ENCODE assay signal across 19 mouse cellular contexts in the genomic region with DNA sequence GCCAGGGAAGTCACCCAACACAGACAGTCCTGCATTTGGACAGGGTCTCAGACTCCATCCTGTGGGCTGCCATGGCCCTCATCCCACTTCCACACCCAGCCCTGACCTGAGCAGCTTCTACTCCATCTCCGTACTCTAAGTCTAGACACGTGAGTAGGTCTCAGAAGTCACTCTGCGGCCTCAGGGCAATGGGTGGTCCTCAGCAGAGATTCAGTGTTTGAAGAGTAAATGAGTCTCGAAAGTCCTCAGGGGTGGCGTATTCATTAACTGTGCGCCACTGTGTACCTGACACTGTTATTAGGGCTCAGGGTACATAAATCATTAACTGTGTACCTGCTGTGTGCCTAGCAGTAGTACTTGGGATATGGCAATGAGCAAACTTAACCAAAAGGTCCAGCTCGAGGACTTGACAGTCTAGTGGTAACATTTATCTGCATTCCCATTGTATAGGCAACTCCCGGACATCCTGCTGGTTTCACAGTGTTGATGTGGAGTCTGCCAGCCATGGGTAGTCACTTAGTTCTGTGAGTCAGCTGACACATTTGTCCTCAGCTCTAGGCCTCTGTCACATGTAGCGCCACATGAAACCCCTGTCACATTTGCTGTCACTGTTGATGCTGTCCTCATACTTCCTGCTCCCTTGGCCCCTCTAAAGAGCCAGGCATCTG. TPM values are rescaled to one million over a fixed set of nuclear protein-coding genes. Genes with fewer than 3 reads are reported as not detected.
DNase-seq lines count a peak whose midpoint lies in the region; ATAC-seq and TF ChIP-seq lines count a peak whose summit lies in the region.
"Had no signal": no experiment of that assay in that cellular context is flagged by ENCODE, and none has a peak within 500 bp of the region (broad histone marks: within the 10 kb centered on the region; RNA-seq: fewer than 3 reads in every experiment).

No protein-coding gene starts in this region.

- H3K4me3 ChIP-seq in gastrocnemius, adult 2 months = no peak overlapping the region
- no peak overlapping the region for H3K4me3 ChIP-seq in kidney, adult 2 months (ENCODE audit: insufficient read depth, low read depth, low read length)
- no peak overlapping the region for H3K4me3 ChIP-seq in lung, embryonic 16.5 days (ENCODE audit: low read length)
- no peak overlapping the region for H3K4me3 ChIP-seq in liver, postnatal 0 days (ENCODE audit: low read depth, low read length)
- H3K4me3 ChIP-seq: embryonic facial prominence, embryonic 15.5 days; hindbrain, embryonic 15.5 days; midbrain, embryonic 15.5 days; myocyte had no signal

- intact Hi-C loops in gastrocnemius, adult 2 months (cut with DNase I) = loop anchor here (10.0 kb wide), 1 partner anchor 55 kb away; no protein-coding TSS in a partner anchor

- peaks cover 21% of the 10 kb centered on the region for H3K4me1 ChIP-seq in kidney, adult 2 months (ENCODE audit: control insufficient read depth, insufficient read depth, low read length)
- no peaks in the 10 kb centered on the region; the same call in 1 of the 2 replicates for H3K4me1 ChIP-seq in lung, embryonic 16.5 days (replicated peaks; ENCODE audit: control insufficient read depth, insufficient read depth, low read length)
- peaks cover 3% of the 10 kb centered on the region; the same call in 1 of the 2 replicates for H3K4me1 ChIP-seq in liver, postnatal 0 days (ENCODE audit: insufficient read depth)
- H3K4me1 ChIP-seq: embryonic facial prominence, embryonic 15.5 days had no signal

- peak; percentile 32; the same call in 1 of the 2 replicates for ATAC-seq in lung, embryonic 16.5 days (ENCODE audit: low read depth)
- ATAC-seq in liver, postnatal 0 days = no peak
- ATAC-seq: intestine, postnatal 0 days; midbrain, embryonic 15.5 days had no signal

- no peak for TF ChIP-seq EP300 in liver, postnatal 0 days (IDR thresholded peaks at IDR 0.05; ENCODE audit: low read depth)

- no peak overlapping the region for H3K4me2 ChIP-seq in lung, embryonic 16.5 days (ENCODE audit: low read depth, low read length)
- H3K4me2 ChIP-seq in liver, postnatal 0 days (ENCODE audit: low read depth, low read length) = no peak overlapping the region
- H3K4me2 ChIP-seq: embryonic facial prominence, embryonic 15.5 days; hindbrain, embryonic 15.5 days; lung, embryonic 14.5 days; midbrain, embryonic 15.5 days had no signal

- 67% methylated on average over 9 of the region's 9 CpGs for WGBS in kidney, adult 2 months
- WGBS in lung, embryonic 16.5 days = 69% methylated on average over 9 of the region's 9 CpGs
- 67% methylated on average over 9 of the region's 9 CpGs for WGBS in liver, postnatal 0 days (ENCODE audit: insufficient replicate concordance)

- no peaks in the 10 kb centered on the region for H3K27me3 ChIP-seq in kidney, adult 2 months (replicated peaks; ENCODE audit: control insufficient read depth, insufficient read depth, low read length)
- no peaks in the 10 kb centered on the region for H3K27me3 ChIP-seq in lung, embryonic 16.5 days (ENCODE audit: control insufficient read depth, insufficient read depth, low read depth, low read length)
- H3K27me3 ChIP-seq in liver, postnatal 0 days (ENCODE audit: insufficient read depth, low read length) = no peaks in the 10 kb centered on the region
- H3K27me3 ChIP-seq: CH12.LX; embryonic facial prominence, embryonic 15.5 days; hindbrain, embryonic 15.5 days; midbrain, embryonic 15.5 days had no signal

- H3K36me3 ChIP-seq in kidney, adult 2 months (ENCODE audit: control insufficient read depth, insufficient read depth, low read length) = no peaks in the 10 kb centered on the region
- no peaks in the 10 kb centered on the region; the same call in 1 of the 2 replicates for H3K36me3 ChIP-seq in lung, embryonic 16.5 days (ENCODE audit: control insufficient read depth, insufficient read depth, low read length)
- no peaks in the 10 kb centered on the region for H3K36me3 ChIP-seq in liver, postnatal 0 days (replicated peaks; ENCODE audit: insufficient read depth, low read length)
- H3K36me3 ChIP-seq: hindbrain, embryonic 15.5 days; midbrain, embryonic 15.5 days had no signal

- peak; percentile 9 for DNase-seq in gastrocnemius, adult 2 months
- DNase-seq in gastrocnemius, postnatal 4 days (ENCODE audit: low spot score in 2 of 2) = no peak
- peak; percentile 60 for DNase-seq in kidney, adult 2 months
- DNase-seq in kidney, postnatal 14 days = no peak
- DNase-seq in lung, postnatal 25 days (ENCODE audit: low spot score) = no peak
- no peak for DNase-seq in liver, postnatal 0 days
- no peak for DNase-seq in thymus, postnatal 25 days
- DNase-seq: adrenal gland, postnatal 36 days; cerebellum, adult 2 months; cerebellum, postnatal 36 days; heart, adult 18-20 months; lung, embryonic 14.5 days had no signal

- TF ChIP-seq POLR2A in kidney, adult 2 months (IDR thresholded peaks at IDR 0.05; ENCODE audit: low read depth, low read length) = no peak

- TF ChIP-seq CTCF in gastrocnemius, adult 2 months (IDR thresholded peaks at IDR 0.05) = no peak
- no peak for TF ChIP-seq CTCF in kidney, adult 2 months (conservative IDR thresholded peaks at IDR 0.05; ENCODE audit: insufficient read depth, insufficient read length, low read depth, low read length)
- no peak for TF ChIP-seq CTCF in liver, postnatal 0 days (IDR thresholded peaks at IDR 0.05; ENCODE audit: low read depth)

- H3K27ac ChIP-seq in gastrocnemius, adult 2 months = peak overlapping the region; percentile 62
- H3K27ac ChIP-seq in kidney, adult 2 months (ENCODE audit: insufficient read depth, low read depth, low read length) = 0 out of 2 replicates have a peak overlapping the region, but pooled peaks have one; percentile 14
- H3K27ac ChIP-seq in lung, embryonic 16.5 days (ENCODE audit: low read length) = no peak overlapping the region
- H3K27ac ChIP-seq in liver, postnatal 0 days (ENCODE audit: low read depth) = peak overlapping the region; percentile 62; the same call in 1 of the 2 replicates
- H3K27ac ChIP-seq: embryonic facial prominence, embryonic 15.5 days; hindbrain, embryonic 15.5 days; midbrain, embryonic 15.5 days had no signal

- H3K9ac ChIP-seq in lung, embryonic 16.5 days (ENCODE audit: low read length) = no peak overlapping the region
- no peak overlapping the region for H3K9ac ChIP-seq in liver, postnatal 0 days (replicated peaks)
- H3K9ac ChIP-seq: embryonic facial prominence, embryonic 15.5 days; hindbrain, embryonic 15.5 days; lung, embryonic 14.5 days; midbrain, embryonic 15.5 days had no signal

- no peaks in the 10 kb centered on the region for H3K9me3 ChIP-seq in lung, embryonic 16.5 days (ENCODE audit: control insufficient read depth, low read length)
- no peaks in the 10 kb centered on the region for H3K9me3 ChIP-seq in liver, postnatal 0 days (ENCODE audit: low read length)
- H3K9me3 ChIP-seq: embryonic facial prominence, embryonic 15.5 days; hindbrain, embryonic 15.5 days; midbrain, embryonic 15.5 days had no signal

RNA-seq across cellular contexts. Expression of gene Ttc7b, which starts 10.9 kb away (rescaled TPM):
- 100 to 1,000 TPM; 147 to 160 TPM for total RNA-seq in gastrocnemius, adult 2 months (2021)
- 10 to 100 TPM; 56.6 to 59.0 TPM for total RNA-seq in gastrocnemius, postnatal 4 days (2021)
- polyA plus RNA-seq in kidney, adult 2 months (2012; rRNA removed) = 42.1 and 55.5 TPM in 2 replicates
- polyA plus RNA-seq in lung, embryonic 16.5 days (2015; fragmentation: Nextera tagmentation; extraction: Ambion mirVana) = 3.6 and 3.7 TPM in 2 replicates
- polyA plus RNA-seq in liver, postnatal 0 days (2015; fragmentation: Nextera tagmentation; extraction: Ambion mirVana) = 2.2 and 3.3 TPM in 2 replicates

Comparison
In these comparisons a context has a peak if more than half of its experiments do, and no peak if none do; other contexts are left out.
1. DNase-seq: peak in gastrocnemius, adult 2 months (single experiment) and kidney, adult 2 months (single experiment); none in gastrocnemius, postnatal 4 days (0 of 2), kidney, postnatal 14 days (single experiment), lung, postnatal 25 days (single experiment), liver, postnatal 0 days (single experiment) and thymus, postnatal 25 days (single experiment).